Mouse (Mus musculus) myocyte (in vitro differentiated cells): Measurements from ENCODE around the gene Tshz2. TPM values are rescaled to one million over a fixed set of nuclear protein-coding genes. Genes with fewer than 3 reads are reported as not detected.

ENCODE experiments used
- H3K27me3 ChIP-seq: one replicate; pipeline ENCODE4 v1.6.1; 2011; ENCODE audit not compliant: control insufficient read depth, insufficient read depth, insufficient read length
- H3K36me3 ChIP-seq: one replicate; pipeline ENCODE4 v1.6.1; 2011; ENCODE audit not compliant: control insufficient read depth, insufficient read depth
- H3K4me2 ChIP-seq: one replicate; pipeline ENCODE4 v1.6.1; 2011; ENCODE audit warnings: low read depth, control low read depth
- H3K4me3 ChIP-seq: one replicate; pipeline ENCODE4 v1.5.1; 2011; ENCODE audit warnings: mild to moderate bottlenecking, control low read depth, moderate library complexity
- H3K79me2 ChIP-seq: one replicate; pipeline ENCODE4 v1.6.1; 2011; ENCODE audit not compliant: control insufficient read depth, insufficient read depth
- H3ac ChIP-seq: one replicate; pipeline ENCODE4 v1.6.1; 2011; ENCODE audit not compliant: control insufficient read depth, insufficient read length
- CEBPB ChIP-seq: IDR thresholded peaks from 2 replicates; pipeline ENCODE4 v1.6.1; 2011; ENCODE audit warnings: mild to moderate bottlenecking, moderate library complexity; ENCODE audit not compliant: poor library complexity, insufficient read depth, severe bottlenecking
- E2F4 ChIP-seq: IDR thresholded peaks from one replicate; pipeline ENCODE4 v1.6.1; 2011; ENCODE audit warnings: mild to moderate bottlenecking, control low read depth, moderate library complexity; ENCODE audit not compliant: insufficient read depth
- MAX ChIP-seq: IDR thresholded peaks from one replicate; pipeline ENCODE4 v1.6.1; 2011; ENCODE audit warnings: low read depth, mild to moderate bottlenecking, control low read depth
- MYOD1 ChIP-seq, 3 experiments: IDR thresholded peaks; one replicate each; pipeline ENCODE4 v1.6.1; 2011; ENCODE audit warnings: control low read depth in 2 of 3, low read depth in 2 of 3, mild to moderate bottlenecking in 2 of 3, moderate library complexity in 1 of 3; ENCODE audit not compliant: insufficient read length in 2 of 3, control insufficient read depth in 1 of 3
- MYOG ChIP-seq, 3 experiments: IDR thresholded peaks; one replicate each; pipeline ENCODE4 v1.6.1; 2011; ENCODE audit warnings: control low read depth in 2 of 3, low read depth in 2 of 3, mild to moderate bottlenecking in 2 of 3; ENCODE audit not compliant: insufficient read length in 2 of 3, control insufficient read depth in 1 of 3, insufficient read depth in 1 of 3
- POLR2A ChIP-seq: IDR thresholded peaks from one replicate; pipeline ENCODE4 v1.6.1; 2011; ENCODE audit warnings: low read depth, mild to moderate bottlenecking, control low read depth, moderate library complexity; ENCODE audit not compliant: insufficient read length
- POLR2AphosphoS2 ChIP-seq: IDR thresholded peaks from one replicate; pipeline ENCODE4 v1.6.1; 2011; ENCODE audit warnings: low read depth, control low read depth; ENCODE audit not compliant: insufficient read length
- REST ChIP-seq: IDR thresholded peaks from one replicate; pipeline ENCODE4 v1.6.1; 2011; ENCODE audit warnings: mild to moderate bottlenecking, control low read depth, moderate library complexity; ENCODE audit not compliant: insufficient read depth, insufficient read length
- SRF ChIP-seq: IDR thresholded peaks from one replicate; pipeline ENCODE4 v1.6.1; 2011; ENCODE audit warnings: low read depth; ENCODE audit not compliant: control insufficient read depth, insufficient read length
- TCF12 ChIP-seq: IDR thresholded peaks from one replicate; pipeline ENCODE4 v1.6.1; 2011; ENCODE audit warnings: mild to moderate bottlenecking, control low read depth; ENCODE audit not compliant: poor library complexity, insufficient read depth, severe bottlenecking
- TCF3 ChIP-seq: IDR thresholded peaks from one replicate; pipeline ENCODE4 v1.6.1; 2011; ENCODE audit warnings: low read depth, control low read depth; ENCODE audit not compliant: insufficient read length
- USF1 ChIP-seq: IDR thresholded peaks from one replicate; pipeline ENCODE4 v1.6.1; 2011; ENCODE audit warnings: low read depth, mild to moderate bottlenecking, control low read depth, moderate library complexity
- polyA plus RNA-seq: library from polyadenylated mRNA; unstranded; fragments of >200 nt; fragmentation: generic; extraction: Trizol; gene quantifications from one replicate; pipeline ENCODE4 v1.2.1, GENCODE M21; 2012; ENCODE audit warnings: missing spikeins

The Tshz2 gene
- polyA plus RNA-seq, 1 experiment, result not detected

DNA sequence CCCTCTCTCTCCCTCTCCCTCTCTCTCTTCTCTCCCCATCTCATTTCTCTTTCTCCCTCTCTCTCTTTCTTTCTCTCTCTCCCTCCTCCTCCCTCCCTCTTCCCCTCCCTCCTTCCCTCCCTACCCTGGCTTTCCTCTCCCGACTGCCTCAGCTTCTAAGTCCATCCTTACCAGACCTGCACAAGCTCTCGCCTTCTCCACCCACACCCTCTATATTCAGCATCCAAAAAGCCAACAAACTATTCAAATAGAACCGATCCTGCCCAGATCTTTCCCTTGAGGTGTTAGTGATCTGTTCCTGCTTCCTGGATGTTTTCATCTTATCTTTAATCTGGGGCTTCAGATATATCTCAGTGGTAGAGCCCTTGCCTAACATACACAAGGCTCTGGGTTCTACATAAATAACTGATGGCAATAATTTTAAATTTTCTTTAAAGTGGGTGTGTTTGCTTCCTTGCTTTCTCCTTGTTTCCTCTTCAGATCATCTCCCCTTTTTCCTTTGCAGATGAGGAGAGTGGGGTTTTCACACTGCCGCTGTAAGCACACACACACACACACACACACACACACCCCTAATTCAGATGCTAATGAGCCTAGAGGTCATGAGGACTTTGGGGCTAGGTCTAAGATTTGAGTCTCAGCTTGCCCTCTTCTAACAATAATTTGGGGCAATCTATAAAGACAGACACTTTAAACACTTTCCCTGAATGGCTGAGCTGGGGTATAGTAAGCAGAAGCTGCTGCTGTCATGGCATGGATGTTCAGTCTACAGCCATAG lies 226.5 kb downstream of the Tshz2 start:
- TF ChIP-seq MYOG (IDR thresholded peaks at IDR 0.05; ENCODE audit: control insufficient read depth in 1 of 3, insufficient read depth in 1 of 3, insufficient read length in 2 of 3, low read depth in 2 of 3) (no peak), E2F4 (no peak), TCF3 (no peak), TCF12 (no peak)
- Histone ChIP-seq H3K79me2 (no peaks in the 10 kb centered on the region), H3K4me3 (no peak overlapping the region), H3K4me2 (no peak overlapping the region), H3K36me3 (no peaks in the 10 kb centered on the region), H3ac (no peak overlapping the region), H3K27me3 (no peaks in the 10 kb centered on the region)

DNA sequence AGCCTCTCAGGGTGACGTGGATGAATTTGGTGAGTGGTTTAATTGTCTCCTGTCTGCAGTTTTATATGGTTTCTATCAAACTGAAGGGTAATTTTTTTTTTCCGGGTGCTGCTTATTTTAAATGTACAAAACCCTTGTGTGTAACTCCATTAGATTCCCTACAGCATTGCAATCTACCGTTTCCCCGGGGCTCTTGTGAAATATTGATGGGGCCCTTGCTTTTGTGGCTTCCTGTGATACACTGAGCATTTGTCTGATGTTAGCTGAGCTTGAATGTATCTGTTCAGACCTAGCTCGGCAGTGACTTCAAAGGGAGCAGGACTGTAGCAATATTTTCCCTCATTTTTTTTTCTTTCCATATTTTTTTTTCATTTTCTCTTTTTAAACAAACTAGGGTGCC lies 228.1 kb downstream of the Tshz2 start:
- Histone ChIP-seq H3K79me2 (no peaks in the 10 kb centered on the region), H3K36me3 (no peaks in the 10 kb centered on the region), H3ac (no peak overlapping the region), H3K4me2 (no peak overlapping the region), H3K27me3 (no peaks in the 10 kb centered on the region), H3K4me3 (no peak overlapping the region)
- TF ChIP-seq USF1 (no peak), TCF12 (no peak), POLR2AphosphoS2 (no peak), SRF (no peak), MYOG (IDR thresholded peaks at IDR 0.05; ENCODE audit: control insufficient read depth in 1 of 3, insufficient read depth in 1 of 3, insufficient read length in 2 of 3, low read depth in 2 of 3) (no peak), MYOD1 (IDR thresholded peaks at IDR 0.05; ENCODE audit: control insufficient read depth in 1 of 3, insufficient read length in 2 of 3, low read depth in 2 of 3) (no peak), POLR2A (no peak), TCF3 (no peak), E2F4 (no peak), REST (no peak), MAX (no peak), CEBPB (no peak)

DNA sequence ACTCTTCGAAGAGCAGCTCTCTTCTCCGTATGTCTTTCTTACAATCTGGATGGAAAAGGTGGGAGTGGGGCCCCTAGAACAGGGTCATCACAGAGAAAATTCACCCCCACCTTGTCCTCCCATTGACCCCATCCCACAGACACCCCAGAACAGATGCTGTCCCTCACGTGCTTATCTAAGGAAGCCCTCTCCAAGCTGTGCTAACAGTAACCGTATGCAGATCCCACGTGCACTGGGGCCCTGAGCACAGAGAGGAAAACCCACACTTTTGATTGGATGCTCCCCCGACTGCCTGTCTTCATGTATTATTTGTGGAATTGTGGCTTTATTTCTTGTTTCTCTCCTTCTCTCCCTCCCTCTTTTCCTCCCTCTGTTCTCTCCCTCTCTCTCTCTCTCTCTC lies 229.9 kb downstream of the Tshz2 start:
- Histone ChIP-seq H3K4me2 (no peak overlapping the region), H3K27me3 (no peaks in the 10 kb centered on the region), H3K36me3 (no peaks in the 10 kb centered on the region), H3K79me2 (no peaks in the 10 kb centered on the region), H3K4me3 (no peak overlapping the region), H3ac (no peak overlapping the region)
- TF ChIP-seq REST (no peak), MYOG (IDR thresholded peaks at IDR 0.05; ENCODE audit: control insufficient read depth in 1 of 3, insufficient read depth in 1 of 3, insufficient read length in 2 of 3, low read depth in 2 of 3) (no peak), SRF (no peak), E2F4 (no peak), TCF3 (no peak), CEBPB (no peak), USF1 (no peak), MYOD1 (IDR thresholded peaks at IDR 0.05; ENCODE audit: control insufficient read depth in 1 of 3, insufficient read length in 2 of 3, low read depth in 2 of 3) (no peak), MAX (no peak), POLR2A (no peak), TCF12 (no peak), POLR2AphosphoS2 (no peak)

DNA sequence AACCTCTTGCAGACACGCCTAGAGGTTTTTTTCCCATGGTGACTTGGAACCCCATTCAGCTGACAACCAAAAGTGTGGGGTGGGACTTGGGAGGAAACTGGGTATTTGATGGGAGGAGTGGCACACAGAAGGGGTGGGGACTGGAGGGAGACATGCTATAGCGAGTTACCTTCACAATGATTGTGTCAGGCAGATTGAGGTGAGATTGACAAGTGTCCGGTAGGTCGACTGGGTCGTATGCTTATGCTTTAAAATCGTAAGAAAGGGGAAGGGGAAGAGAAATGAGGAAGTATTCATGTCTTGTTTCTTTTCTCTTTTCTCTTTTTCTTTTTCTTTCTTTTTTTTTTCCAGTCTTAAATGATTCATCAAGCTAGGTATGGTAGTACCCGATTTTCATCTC lies 236.7 kb downstream of the Tshz2 start:
- Histone ChIP-seq H3K79me2 (no peaks in the 10 kb centered on the region), H3K27me3 (no peaks in the 10 kb centered on the region), H3K4me3 (no peak overlapping the region), H3ac (no peak overlapping the region), H3K36me3 (no peaks in the 10 kb centered on the region), H3K4me2 (no peak overlapping the region)
- TF ChIP-seq POLR2A (no peak), REST (no peak), SRF (no peak), MYOD1 (IDR thresholded peaks at IDR 0.05; ENCODE audit: control insufficient read depth in 1 of 3, insufficient read length in 2 of 3, low read depth in 2 of 3) (no peak), E2F4 (no peak), USF1 (no peak), POLR2AphosphoS2 (no peak), TCF3 (no peak), MAX (no peak), MYOG (IDR thresholded peaks at IDR 0.05; ENCODE audit: control insufficient read depth in 1 of 3, insufficient read depth in 1 of 3, insufficient read length in 2 of 3, low read depth in 2 of 3) (no peak), TCF12 (no peak), CEBPB (no peak)

DNA sequence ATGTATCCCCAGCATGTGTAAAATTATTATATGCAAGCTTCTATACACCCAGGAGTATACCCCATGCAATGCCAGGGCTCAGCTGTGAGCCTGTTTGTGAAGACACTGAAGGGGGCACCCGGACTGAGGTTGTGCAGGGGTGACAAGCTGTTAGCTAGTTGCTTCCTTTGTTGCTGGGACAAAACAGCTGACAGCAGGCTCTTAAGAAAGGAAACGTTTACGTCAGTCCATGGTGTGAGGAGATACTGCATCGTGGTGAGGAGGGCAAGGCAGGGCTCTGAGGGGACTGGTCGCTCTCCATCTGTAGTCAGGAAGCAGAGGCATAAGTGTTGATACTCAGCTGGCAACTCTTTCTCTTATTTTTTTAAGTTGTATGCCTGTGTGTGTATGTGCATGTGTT lies 237.7 kb downstream of the Tshz2 start:
- H3ac ChIP-seq, result no peak overlapping the region
- H3K4me2 ChIP-seq, result no peak overlapping the region
- H3K4me3 ChIP-seq, result no peak overlapping the region
- H3K79me2 ChIP-seq, result no peaks in the 10 kb centered on the region
- H3K36me3 ChIP-seq, result no peaks in the 10 kb centered on the region
- H3K27me3 ChIP-seq, result no peaks in the 10 kb centered on the region
- TF ChIP-seq CEBPB (no peak), POLR2AphosphoS2 (no peak)
